Mouse (Mus musculus) granulocyte monocyte progenitor cell, adult 5-6 weeks (primary cell): ENCODE results near the gene Deaf1. TPM values are rescaled to one million over a fixed set of nuclear protein-coding genes. Genes with fewer than 3 reads are reported as not detected.
A peak's percentile ranks its signal among the peaks of the same experiment; 100 is the strongest.

Experiments
- ATAC-seq: replicated peaks from 2 replicates; pipeline ENCODE4 v1.8.0; 2016; ENCODE audit warnings: mild to moderate bottlenecking, moderate TSS enrichment, inconsistent platforms; ENCODE audit not compliant: poor library complexity, severe bottlenecking
- total RNA-seq, 2 experiments: library from RNA; stranded (forward) in 1 of 2; stranded (reverse) in 1 of 2; fragments of 200-712, 200-1000 nt in 1 of 2; fragments of >200 nt in 1 of 2; fragmentation: Nextera tagmentation in 1 of 2; gene quantifications; 2 replicates each; pipeline ENCODE4 v1.2.3; 2014 to 2017

The Deaf1 gene
- total RNA-seq (2014; fragmentation: Nextera tagmentation), result 43.3 and 52.4 TPM in 2 replicates
- total RNA-seq (2017), result 6.3 and 21.4 TPM in 2 replicates

DNA sequence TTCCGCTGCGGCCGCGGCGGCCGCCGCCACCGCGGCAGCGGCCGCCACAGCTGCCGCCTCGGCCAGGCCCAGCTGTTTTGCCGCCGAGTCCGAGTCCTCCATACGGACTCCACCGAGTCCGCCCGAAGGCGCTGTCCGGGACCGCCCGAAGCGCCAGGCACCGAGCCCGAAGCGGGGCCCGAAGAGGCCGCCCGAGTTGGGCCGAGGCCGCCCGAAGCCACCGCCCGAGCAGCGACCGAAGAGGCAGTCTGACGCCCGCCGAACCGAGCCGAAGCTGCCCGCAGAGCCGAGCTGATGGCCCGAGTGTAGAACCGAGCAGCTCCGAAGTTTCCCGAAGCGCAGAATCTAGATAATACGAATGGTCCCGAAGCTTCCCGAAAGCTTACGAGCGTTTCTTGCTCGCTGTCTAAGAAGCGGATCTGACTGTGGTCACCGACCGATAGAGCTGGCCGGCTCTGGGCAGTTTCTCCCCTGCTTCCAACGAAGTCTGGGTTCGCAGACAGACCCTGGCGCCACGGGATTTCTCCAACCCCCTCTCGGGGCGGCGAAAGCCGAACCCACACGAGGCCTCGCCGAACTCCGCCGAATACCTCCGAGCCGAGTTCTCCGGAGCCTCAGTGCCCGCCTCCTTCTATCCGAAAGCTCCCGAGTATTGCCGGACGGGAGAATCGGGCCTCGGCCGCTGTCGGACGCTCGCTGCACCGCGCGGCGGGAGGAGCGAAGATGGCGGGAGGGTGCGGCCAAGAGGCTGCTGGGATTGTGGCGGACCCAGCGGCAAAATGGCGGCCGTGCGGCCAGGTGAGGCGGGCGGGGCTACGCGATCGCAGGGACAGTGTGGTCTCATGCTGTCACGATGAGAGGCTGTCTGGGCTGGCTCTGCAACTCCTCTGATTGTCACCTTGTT, at the start of gene Deaf1, which contains the start of gene Tmem80:
Deaf1 (minus strand) TSS at position 222 of the 904 bp plus-strand sequence.
Tmem80 (plus strand) TSS at position 271 of the 904 bp plus-strand sequence.
- peak; percentile 89 for ATAC-seq

DNA sequence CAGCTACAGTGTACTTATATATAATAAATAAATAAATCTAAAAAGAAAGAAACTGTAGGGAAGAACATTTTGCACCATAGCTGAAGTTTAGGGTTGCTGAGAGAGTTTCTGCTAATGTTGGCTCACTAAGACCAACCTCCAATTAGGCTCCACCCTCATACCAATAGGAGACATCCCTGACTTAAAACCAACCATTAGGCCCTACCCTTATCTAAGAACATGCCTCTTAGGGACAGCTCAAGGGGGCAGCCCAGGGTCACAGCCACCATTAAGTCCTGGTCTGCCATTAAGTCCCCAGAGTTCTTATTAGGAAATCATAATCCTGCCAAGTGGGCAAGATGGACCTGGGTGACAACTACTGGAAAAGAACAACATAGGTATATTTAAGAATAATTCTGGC, 46.9 kb upstream of the Deaf1 start:
- ATAC-seq, result no peak

- ATAC-seq, result no peak
These were observed 46.1 kb upstream of the Deaf1 start for GRCm38 (mm10) chr7:141373611-141374010.

GRCm38 (mm10) chr7:141371942-141372595, 44.6 kb upstream of the Deaf1 start:
- peak; percentile 84 for ATAC-seq

- ATAC-seq, result peak; percentile 53
These were observed 42.4 kb upstream of the Deaf1 start for GRCm38 (mm10) chr7:141369918-141370317.

DNA sequence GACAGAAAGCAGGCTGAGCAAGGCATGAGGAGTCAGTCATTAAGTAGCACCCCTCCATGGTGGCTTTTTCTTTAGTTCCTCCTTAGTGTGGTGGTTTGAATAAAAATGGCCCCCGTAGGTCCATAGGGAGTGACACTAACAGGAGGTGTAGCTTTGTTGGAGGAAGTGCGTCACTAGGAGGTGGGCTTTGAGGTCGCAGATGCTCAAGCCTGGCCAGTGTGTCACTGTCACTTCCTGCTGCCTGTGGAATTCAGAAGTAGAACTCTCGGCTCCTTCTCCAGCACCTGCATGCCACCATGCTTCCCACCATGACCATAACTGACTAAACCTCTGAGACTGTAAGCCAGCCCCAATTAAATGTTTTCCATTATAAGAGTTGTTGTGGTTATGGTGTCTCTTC, 39.9 kb upstream of the Deaf1 start:
- peak; percentile 15 for ATAC-seq

GRCm38 (mm10) chr7:141365049-141365445, 37.6 kb upstream of the Deaf1 start:
- no peak for ATAC-seq

DNA sequence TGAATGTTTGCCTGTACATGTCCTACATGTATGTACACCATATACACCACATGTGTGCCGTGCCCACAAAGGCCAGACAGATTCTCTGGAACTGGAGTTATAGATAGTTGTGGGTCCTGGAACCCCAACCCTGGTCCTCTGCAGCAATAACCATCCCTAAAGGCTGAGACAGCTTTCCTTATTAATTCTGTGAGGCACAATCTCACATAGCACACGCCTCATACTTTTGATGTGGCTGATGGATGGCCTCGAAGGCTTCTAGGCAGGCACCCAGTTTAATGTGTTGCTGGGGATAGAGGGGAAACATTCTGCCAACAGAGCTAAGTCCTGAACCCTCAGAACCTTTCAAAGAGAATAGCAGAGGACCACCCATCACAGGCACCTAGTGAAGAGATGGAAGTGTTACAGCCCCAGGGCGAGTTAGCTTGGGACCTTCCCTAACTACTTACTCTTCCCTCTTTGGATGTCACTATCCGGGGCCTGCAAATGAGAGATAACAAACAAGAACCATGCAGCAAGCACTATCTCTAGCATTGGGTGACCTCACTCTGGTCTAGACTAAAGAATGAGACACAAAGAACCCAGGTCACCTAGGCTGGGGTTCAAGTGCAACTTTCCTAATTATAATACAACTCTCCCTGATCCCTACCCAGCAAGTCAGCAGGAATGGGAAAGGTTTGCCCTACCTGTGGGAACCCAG, 37.0 kb upstream of the Deaf1 start:
- no peak for ATAC-seq

- ATAC-seq, result no peak
These were observed 36.2 kb upstream of the Deaf1 start for GRCm38 (mm10) chr7:141363752-141364125.

DNA sequence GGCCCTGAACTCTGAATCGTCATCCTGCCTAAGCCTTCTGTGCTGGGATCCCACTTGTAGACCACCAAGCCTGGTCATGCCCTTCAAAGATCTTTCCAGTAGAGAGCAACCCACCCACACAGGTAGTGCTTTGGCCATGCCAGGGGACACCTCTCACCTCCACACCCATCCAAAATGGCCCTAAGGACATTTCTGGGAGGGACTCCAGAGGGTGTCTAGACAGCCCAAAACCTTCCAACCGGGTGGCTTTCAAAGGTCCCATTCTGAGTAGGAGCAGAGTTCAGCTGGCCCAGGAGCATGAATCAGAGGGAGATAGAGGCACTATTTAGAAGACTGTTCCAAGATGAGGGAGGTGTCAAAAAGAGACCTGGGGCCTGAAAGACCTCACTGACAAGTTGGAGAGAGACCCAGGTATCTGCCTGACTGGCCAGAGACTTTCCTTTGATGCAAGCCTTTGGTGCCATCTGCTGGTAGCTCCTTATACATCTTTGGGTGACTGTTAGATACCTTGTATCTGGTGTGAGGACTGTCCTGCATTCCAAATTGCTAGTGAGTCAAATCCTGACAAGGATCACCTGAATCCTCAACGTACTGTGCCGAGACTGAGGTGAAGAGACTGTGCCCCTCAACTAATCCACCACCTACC, 35.7 kb upstream of the Deaf1 start:
- ATAC-seq, result peak; percentile 72

DNA sequence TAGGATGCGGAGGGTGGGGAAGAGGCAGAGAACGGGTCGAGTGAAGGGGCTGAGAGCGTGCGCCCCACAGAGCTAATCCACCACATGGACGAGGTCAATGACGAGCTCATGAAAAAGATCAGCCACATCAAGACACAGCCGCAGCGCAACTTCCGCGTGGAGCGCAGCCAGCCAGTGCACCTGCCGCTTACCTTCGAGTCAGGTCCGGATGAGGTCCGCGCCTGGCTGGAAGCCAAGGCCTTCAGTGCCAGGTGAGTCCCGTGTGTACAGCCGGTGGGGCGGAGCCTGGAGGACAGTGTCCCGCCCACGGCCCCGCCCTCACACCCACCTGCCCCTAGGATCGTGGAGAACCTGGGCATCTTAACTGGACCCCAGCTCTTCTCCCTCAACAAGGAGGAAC, 34.0 kb upstream of the Deaf1 start:
- no peak for ATAC-seq

DNA sequence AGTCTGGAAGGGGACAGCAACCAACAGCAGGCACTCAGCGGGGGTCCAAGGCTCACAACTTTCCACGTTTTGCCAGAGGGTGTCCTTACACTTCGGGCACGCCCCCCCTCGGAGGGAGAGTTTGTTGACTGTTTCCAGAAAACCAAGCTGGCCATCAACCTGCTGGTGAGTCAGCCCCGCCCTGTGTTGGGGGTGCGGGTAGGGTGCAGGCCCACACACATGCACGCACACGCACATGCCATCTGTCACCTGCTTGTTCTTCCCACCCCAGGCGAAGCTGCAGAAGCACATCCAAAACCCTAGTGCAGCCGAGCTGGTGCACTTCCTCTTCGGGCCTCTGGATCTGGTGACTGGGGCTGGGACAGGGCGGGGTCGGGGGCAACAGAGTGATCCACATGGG, 29.5 kb upstream of the Deaf1 start:
- peak; percentile 38; the same call in 1 of the 2 replicates for ATAC-seq

DNA sequence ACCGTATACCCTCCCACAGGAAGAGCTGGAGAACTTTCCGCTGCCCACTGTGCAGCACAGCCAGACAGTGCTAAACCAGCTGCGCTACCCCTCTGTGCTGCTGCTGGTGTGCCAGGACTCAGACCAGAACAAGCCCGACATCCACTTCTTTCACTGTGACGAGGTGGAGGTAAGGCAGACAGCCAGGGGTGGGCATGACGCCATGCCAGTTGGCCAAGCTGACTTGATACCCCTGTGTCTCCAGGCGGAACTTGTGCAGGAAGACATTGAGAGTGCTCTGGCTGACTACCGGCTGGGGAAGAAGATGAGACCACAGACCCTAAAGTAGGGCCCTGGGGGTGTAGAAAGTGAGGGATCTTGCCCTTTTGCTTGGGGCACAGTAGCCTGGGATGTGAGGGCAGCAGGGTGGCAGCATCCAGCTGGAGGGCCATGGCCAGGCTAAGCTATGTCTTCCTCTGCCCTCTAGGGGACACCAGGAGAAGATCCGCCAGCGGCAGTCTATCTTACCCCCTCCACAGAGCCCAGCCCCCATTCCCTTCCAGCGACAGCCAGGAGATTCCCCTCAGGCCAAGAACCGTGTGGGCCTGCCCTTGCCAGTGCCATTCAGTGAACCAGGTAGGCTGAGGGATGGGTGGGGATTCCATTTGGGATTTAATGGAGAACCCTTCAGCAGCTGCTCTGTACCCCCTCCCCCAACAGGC, 28.3 kb upstream of the Deaf1 start:
- ATAC-seq, result peak; percentile 41; the same call in 1 of the 2 replicates

GRCm38 (mm10) chr7:141355051-141355450, 27.6 kb upstream of the Deaf1 start:
- no peak for ATAC-seq

- ATAC-seq, result no peak
These were observed 23.6 kb upstream of the Deaf1 start for GRCm38 (mm10) chr7:141351061-141351460.

- ATAC-seq, result no peak
These were observed 17.3 kb upstream of the Deaf1 start for GRCm38 (mm10) chr7:141344787-141345186.

DNA sequence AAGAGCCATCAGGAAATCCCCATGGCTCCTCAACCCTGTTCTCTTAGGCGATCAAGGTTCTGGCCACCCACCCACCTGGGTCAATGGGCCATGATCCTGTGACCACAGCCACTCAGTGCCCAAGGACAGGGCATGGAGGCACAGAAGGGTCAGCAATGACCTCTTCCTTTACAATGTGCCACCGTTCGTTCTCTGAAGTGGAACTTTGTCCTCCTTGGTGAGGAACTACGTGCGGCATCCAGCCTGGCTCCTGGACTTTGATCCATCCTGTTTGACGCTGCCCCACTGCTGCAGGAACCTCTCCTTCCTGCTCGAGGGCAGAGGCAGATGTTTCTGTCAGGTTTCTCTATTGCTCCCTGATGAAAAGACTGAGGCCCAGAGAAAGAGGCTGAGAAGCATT, 16.2 kb upstream of the Deaf1 start:
- no peak for ATAC-seq

- ATAC-seq, result no peak
These were observed 15.7 kb upstream of the Deaf1 start for GRCm38 (mm10) chr7:141343230-141343629.

DNA sequence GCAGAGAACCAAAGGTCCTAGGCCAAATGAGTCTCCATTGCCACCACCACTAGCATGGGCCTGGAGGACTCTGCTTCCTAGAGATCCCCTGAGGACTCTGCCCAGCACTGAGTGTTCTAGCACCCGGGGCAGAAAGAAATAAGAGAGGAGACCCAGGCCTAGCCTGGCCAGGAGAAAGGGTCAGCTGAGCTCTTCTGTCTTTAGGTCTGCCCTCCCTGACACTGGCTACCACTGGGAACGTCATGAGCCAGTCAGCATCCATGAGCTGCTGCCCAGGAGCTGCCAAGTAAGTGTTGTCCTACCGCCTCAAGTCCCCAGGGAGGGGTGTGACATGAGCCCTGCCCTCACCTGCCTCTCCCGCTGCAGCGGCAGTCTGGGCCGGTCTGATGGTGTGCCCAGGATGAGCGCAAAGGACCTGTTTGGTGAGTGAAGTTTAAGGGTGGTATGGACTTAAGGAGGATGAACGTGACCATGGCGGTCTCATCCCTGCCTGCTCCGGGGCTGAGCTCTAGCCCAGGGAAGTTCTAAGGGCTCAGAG, 14.3 kb upstream of the Deaf1 start:
- ATAC-seq, result no peak
